Mouse (Mus musculus) urinary bladder, adult 2 months (tissue): ENCODE data around the gene 4930563M21Rik. TPM values are rescaled to one million over a fixed set of nuclear protein-coding genes. Genes with fewer than 3 reads are reported as not detected.
"Not testable (repeated sequence)": the region's sequence is repeated elsewhere in the genome, so short reads cannot be mapped to it uniquely, and the experiment has no call there.

Experiments used
- DNase-seq: peaks from one replicate; pipeline ENCODE4 v3.0.0; 2022; ENCODE audit warnings: low spot score
- polyA plus RNA-seq: library from polyadenylated mRNA; depleted of rRNA; stranded (reverse); fragments of >200 nt; gene quantifications from 2 replicates; pipeline ENCODE4 v1.2.3, GENCODE M21; 2012; rRNA removed

4930563M21Rik gene
- polyA plus RNA-seq: not detected in 2 replicates

DNA sequence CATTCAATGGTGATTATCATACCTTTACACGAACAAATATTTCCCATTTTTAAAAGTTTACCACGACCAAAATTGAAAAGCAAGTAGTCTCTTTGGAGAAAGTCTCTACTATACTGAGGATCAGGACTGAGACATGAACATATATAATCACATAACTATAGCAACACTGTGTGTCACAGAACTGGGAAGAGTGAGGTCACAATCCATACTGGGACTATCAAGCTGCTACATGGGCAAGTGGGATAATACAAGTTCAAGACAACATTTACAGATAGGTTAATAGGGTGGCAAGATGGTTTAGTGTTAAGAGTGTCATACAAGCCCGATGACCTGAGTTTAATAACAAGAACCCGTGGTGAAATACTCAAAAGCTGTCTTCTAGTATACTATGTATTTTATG is at the start of gene 4930563M21Rik:
Gene 4930563M21Rik (minus strand): TSS at position 101 of the 400 bp plus-strand sequence.
- no peak for DNase-seq

DNA sequence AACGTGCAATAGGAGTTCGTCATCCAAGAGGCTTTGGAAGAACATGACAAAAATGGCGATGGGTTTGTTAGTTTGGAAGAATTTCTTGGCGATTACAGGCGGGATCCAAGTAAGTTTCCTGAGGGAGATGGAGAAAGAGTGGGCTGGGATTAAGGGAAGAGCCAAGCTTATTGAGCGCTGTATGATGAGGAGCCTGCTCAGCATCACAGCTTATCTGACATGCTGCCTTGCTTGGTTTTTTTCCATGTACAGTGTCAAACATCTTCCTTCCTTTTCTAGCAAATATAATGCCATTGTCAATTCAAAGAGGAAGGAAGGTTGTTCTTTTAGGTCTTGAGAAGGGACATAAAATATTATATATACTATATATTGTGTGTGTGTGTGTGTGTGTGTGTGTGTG is 45.8 kb upstream of the 4930563M21Rik start:
- DNase-seq: no peak

DNA sequence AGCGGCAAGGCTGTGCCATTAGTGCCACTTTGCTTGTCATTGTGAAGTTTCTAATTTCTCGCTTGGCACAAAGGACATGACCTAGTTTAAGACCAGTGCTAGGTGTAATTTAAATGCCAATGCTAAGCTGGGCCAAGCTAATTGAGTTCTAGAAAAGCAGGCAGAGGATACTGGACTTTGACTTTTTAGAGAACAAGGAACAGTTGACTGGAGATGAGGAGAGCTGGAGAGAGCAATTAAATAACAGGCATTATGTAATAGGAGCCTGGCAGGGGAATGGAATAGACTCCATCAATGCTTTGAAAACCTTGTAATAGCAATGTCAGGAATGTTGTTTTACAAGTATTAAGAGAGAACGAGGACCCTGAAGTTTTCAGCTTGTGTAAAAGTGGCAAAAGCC is 43.4 kb upstream of the 4930563M21Rik start:
- DNase-seq: no peak

DNA sequence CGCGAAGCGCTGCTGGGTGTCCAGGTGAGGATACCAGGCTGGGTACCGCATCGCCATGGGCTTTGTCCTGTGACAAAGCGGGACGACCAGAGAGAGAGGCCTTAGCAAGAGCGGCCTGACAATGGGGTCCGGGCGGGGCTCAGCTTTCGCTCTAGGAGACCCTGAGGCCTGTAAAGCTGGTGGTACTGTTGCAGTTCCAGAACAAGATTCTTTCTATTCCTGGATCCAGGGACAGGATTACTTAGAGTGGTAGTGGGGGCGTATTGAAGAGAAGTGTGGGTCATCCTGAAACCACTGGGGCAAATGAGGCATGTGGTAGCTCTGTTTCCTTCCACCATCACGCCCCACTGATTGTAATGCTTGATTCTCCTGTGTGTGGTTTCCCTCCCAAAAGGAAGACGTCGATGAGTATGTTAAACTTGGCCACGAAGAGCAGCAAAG is 31.9 kb upstream of the 4930563M21Rik start:
- DNase-seq: no peak

DNA sequence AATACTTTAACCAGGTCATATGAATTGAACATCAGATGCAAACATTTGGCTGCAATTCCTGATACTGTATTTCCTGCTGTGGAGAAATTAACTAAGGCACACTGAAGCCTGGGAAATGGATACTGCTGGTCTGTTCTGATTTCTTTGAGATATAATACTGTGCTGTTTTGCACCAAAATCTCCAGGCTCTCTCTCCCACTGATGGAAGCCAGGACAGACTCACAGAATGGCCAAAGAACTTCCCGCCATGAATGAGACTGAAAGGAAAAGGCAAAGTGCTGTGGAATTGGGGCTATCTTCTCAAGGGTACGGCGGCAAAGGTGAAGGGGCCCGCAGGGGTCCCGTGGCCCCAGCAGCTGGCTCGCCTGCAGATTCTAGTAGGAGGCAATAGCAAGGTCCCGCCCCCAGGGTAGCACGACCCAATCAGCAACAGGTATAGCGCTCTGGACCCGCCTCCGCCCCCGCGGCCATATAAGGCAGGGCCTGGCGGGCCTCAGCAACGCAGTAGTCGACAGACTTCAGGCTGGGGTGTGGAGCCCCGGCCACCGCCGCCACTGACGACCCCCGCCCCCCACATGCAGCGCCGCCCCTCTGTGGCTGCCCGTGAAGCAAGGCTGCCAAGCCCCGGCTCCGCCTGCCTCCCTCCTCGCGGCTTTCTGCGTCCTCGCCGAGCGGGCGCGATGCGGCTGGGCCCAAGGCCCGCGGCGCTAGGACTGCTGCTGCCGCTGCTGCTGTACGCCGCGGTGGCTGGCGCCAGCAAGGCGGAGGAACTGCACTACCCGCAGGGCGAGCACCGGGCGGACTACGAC is 31.2 kb upstream of the 4930563M21Rik start, which contains the start of gene Rcn2:
Gene Rcn2 (plus strand): TSS at position 474 of the 809 bp plus-strand sequence.
- DNase-seq: peak; percentile 95

DNA sequence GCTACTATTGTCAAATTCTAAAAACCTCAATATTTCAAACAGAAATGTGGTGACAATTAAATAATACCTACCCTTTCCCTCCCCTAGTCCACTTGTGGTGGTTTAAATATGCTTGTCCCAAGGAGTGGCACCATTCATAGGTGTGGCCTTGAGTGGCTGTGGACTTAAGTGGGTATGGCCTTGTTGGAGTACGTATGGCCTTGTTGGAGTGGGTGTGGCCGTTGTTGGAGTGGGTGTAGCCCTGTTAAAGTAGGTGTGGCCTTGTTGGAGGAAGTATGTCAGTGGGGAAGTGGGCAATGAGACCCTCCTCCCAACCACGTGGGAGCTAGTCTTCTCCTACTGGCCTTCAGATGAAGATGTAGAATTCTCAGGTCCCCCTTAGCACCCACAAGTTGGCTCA is 21.9 kb upstream of the 4930563M21Rik start:
- no peak for DNase-seq

DNA sequence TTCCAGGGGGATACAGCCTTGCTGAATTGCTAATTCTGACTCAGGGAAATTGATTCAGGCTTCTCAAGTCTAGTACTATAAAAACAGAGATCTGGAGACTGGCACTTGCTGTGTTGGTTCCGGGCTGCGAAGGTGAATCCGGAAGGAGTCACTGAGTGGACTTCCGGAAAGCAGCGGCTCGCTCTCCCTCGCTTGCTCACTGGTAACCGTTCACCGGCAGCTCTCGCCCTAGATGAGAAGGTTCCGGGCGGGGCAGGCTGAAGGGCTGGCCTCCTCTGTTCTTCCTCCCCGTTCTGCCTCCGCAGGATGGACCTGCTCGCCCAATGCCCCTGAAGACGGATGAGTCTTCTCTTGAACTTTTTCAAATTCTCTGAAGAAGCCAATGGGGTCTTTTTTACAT is 16.9 kb upstream of the 4930563M21Rik start:
- DNase-seq: no peak

DNA sequence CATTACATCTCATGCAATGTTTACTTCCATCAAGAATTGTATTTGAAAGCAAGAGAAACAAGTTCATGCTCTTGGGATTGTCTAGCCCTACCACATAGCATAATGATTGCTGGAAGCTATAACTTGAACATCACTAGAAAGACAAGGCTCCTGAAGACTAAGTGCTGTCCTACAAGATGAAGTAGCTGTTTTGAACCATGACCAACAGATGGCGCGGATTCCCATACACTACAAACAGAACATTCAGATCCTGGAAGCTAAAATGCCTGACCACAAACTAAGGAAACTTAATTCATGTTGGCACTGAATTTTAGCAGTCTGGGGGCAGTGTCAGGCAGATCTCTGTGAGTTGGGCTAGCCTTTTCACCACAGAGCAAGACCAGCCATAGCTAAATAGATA is 14.4 kb upstream of the 4930563M21Rik start:
- no peak for DNase-seq

DNA sequence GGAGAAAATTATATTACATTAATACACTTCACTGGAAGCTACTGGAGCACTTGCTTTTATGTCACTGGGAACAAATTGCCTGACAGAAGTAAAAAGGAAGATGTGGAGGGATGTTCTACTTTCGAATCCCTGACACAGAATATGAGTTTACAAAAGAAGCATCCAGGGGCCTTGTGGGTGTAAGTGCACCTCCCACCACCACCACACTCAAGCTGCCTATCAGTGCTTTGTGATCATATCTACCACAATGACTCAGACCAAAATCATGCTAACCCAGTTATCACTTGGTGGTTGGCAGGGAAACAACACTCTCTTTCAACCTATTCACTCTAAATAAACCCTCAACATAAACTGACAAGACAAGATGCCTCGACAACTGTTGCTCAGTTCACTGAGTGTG is 5.7 kb downstream of the 4930563M21Rik start:
- not testable (repeated sequence) for DNase-seq

DNA sequence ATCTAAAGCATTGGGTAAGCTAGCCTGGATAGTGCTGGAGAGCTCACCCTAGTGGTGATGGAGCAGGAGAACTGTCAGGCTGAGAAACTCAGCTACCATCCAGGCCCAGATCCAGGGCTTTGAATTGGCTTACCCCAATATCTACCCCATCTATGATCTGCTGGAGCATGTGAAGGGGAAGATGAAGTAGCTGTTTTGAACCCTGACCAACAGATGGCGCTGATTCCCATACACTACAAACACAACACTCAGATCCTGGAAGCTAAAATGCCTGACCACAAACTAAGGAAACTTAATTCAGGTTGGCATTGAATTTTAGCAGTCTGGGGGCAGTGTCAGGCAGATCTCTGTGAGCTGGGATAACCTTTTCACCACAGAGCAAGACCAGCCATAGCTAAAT is 63.5 kb downstream of the 4930563M21Rik start:
- no peak for DNase-seq

DNA sequence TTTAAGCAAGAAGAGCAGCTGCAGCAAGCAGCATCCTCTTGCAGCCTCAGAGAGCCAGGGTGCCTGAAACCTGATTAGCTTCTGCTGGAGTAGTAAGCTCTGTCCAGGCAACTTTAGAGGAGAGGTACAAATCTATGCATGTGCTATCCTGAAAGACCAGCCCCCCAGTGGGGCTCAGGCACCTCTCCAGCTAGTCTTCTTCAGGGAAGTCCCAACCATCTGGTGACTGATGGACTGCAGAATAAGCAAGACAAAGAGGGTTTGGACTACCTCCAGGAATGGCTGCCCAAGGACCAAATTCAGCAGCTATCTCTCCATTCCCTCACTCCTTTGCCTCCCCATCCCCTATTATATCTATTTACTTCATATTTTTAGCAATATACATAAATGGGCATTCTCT is 69.0 kb downstream of the 4930563M21Rik start:
- no peak for DNase-seq

DNA sequence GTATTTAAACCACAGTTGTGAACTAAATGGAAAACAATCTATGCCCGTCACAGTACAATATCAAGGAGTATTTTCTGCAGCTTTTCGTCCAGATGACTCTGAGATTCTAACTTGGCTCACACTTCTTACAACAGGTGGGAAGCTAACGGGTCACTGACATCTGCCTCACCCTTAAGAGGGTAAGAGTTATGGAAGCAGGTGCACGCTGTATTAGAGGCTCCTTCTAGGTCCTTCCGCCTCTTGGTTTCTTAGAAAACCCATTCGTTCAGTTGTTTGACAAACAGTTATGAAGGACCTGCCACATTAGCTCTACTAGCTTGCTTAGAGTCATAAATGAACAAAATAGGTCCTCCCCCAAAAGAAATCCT is 71.7 kb downstream of the 4930563M21Rik start:
- no peak for DNase-seq

DNA sequence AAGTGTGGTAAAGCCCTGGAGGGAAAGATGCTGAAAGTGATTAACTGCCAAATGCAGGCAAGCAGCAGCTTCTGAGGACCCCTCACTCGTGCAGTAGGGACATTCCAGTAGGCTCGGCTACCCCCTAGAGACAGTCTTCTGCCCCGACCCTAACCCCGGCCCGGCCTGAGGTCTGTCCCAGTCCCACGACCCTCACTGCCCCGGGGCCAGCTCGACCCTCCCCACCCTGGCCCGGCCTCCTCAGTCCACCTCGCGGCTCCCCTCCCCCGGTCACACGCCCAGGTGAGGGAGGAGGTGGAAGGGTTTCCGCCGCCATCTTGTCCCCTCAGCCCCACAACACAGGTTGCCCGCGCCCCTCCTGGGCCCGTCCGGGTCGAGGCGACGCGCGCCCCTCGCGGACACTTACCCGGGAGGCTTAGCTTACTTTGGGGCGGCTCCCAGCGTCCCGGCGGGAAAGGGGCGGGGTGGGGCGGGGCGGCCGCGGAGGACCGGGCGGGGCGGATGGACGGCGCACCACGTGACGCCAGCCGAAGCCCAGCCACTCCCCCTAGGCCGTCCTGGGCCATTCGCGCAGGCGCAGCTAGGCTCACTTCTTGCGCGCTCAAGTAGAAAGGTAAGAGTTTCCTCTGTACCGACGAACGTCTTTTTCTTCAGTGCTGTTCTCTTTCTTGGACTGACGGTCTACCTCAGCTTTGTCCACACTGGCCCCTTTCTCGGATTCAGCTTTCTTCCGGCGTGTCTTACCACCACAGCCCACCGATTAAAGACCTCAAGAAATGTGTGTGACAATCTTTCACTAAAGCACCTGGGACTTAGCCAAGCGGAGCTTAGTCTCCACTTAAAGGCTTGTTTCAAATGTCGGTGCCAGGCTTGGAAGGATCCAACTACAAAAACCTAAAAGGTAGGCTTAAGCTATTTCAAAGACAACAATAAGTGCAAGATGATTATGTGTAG is 72.4 kb downstream of the 4930563M21Rik start, which contains the start of gene Scaper:
Gene Scaper (minus strand): TSS at position 456 of the 954 bp plus-strand sequence.
- DNase-seq: peak; percentile 73

DNA sequence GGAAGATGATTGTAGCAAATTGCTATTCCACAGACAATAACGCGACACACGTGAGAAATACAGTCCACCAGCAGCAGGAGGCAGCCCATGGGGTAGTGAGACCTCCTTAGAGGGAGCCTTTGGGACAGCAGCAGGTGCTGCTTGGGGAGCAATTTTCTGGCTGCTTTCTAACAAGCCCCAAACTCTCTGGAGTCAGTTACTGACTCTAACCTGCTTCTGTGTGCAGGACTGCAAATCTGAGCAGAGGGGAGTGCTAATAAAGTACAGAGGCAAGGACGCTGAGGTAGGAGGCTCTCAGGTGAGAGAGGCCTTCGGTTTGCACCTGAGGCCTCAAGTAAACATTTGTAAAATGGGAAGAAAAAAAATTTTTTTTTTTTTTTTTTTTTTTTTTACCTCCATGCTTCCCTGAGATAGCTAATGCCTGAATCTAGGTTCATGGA is 73.1 kb downstream of the 4930563M21Rik start:
- no peak for DNase-seq

DNA sequence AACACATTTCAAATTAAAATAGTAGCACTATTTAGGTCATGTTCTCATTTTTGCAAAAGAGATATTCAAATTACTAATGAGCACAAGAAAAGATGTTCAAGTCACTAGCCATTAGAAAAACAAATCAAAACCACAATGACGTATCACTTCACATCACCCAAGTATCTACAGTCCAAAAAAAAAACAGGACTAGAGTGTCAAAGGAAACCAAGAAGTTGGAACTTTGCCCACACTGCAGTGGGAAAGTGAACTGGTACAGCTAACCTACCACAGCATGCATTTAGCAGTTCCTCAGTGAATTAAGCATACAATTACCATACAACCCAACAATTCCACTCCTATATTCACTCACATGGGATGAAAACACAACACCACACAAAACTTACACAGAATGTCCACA is 77.9 kb downstream of the 4930563M21Rik start:
- DNase-seq: no peak

DNA sequence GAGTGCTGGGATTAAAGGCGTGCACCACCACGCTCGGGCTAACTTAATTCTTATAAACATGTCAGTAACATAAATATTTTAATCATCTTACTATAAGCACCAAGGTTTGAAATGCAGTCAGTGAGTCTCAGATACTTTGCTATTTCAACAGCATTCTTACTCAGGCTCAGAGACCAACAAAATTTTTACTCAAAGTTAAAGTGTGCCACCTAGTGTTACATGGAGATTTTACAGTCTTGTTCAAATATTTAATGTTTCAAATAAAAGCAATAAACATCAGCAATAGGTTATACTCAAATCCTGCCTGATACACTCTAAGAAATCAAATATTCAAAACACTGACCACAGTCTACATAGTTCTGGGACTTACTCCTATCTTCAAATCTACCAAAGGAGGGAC is 91.8 kb downstream of the 4930563M21Rik start:
- DNase-seq: no peak

DNA sequence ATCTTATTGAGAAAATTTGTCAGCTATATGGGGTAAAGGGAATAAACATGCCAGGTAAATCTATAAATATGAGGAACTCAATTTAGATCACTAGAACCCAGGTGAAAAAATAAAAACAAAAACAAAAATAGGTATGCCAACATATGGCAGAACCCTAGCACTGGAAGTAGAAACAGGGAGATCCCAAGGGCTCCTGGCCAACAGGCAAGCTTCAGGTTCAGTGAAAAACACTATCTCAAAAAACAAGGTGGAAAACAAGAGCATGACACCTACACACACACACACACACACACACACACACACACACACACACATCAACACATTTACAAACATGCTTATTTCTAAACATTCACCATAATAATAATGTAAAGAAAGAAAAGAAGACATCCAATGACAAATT is 93.6 kb downstream of the 4930563M21Rik start:
- DNase-seq: no peak

Other genes with a start within 250 kb of the 4930563M21Rik start
- gene Scaper, start 72.4 kb downstream of the 4930563M21Rik start, polyA plus RNA-seq: 5.2 and 7.3 TPM in 2 replicates
- 109 and 111 TPM in 2 replicates for gene Rcn2, start 31.3 kb upstream of the 4930563M21Rik start, polyA plus RNA-seq
- gene Pstpip1, start 79.4 kb upstream of the 4930563M21Rik start, polyA plus RNA-seq: 7.7 and 8.4 TPM in 2 replicates
- 153 and 172 TPM in 2 replicates for gene Tspan3, start 154.9 kb upstream of the 4930563M21Rik start, polyA plus RNA-seq